In genomic region chr2:9926194-9926904, GRCm38 (mm10) we compare ENCODE assay signal across 13 mouse cellular contexts. TPM values are rescaled to one million over a fixed set of nuclear protein-coding genes. Genes with fewer than 3 reads are reported as not detected.
DNase-seq lines count a peak whose midpoint lies in the region; ATAC-seq and TF ChIP-seq lines count a peak whose summit lies in the region.
"Had no signal": no experiment of that assay in that cellular context is flagged by ENCODE, and none has a peak within 500 bp of the region (broad histone marks: within the 10 kb centered on the region; RNA-seq: fewer than 3 reads in every experiment).

No protein-coding gene starts in this region.

- H3K4me1 ChIP-seq in hindbrain, postnatal 0 days (ENCODE audit: insufficient read depth, low read length), result no peaks in the 10 kb centered on the region
- H3K4me1 ChIP-seq in hindbrain, embryonic 10.5 days (replicated peaks), result peaks cover 10% of the 10 kb centered on the region; the same call in 1 of the 2 replicates
- H3K4me1 ChIP-seq in embryonic facial prominence, embryonic 14.5 days (ENCODE audit: control insufficient read depth, insufficient read depth, low read length), result no peaks in the 10 kb centered on the region
- H3K4me1 ChIP-seq in liver, embryonic 15.5 days (replicated peaks), result no peaks in the 10 kb centered on the region
- H3K4me1 ChIP-seq: limb, embryonic 15.5 days had no signal

- peak; percentile 10 for DNase-seq in hindbrain, postnatal 0 days (ENCODE audit: low spot score)
- DNase-seq in hindbrain, embryonic 10.5 days (ENCODE audit: low spot score), result no peak
- DNase-seq in CD4-positive, CD25-positive, alpha-beta regulatory T cell, adult 2 months (ENCODE audit: low read depth, low spot score), result peak; percentile 38
- DNase-seq in embryonic facial prominence, embryonic 14.5 days (ENCODE audit: low spot score), result peak; percentile 56
- DNase-seq in frontal cortex, postnatal 25 days (ENCODE audit: low spot score in 2 of 2), result no peak
- DNase-seq in gastrocnemius, postnatal 25 days, result no peak
- DNase-seq: heart, adult 2 months had no signal

- no peak overlapping the region for H3K9ac ChIP-seq in hindbrain, postnatal 0 days (replicated peaks; ENCODE audit: low read length)
- H3K9ac ChIP-seq in embryonic facial prominence, embryonic 14.5 days (ENCODE audit: low read depth, low read length), result no peak overlapping the region
- no peak overlapping the region for H3K9ac ChIP-seq in liver, embryonic 15.5 days
- H3K9ac ChIP-seq: limb, embryonic 15.5 days had no signal

- WGBS in hindbrain, postnatal 0 days, result 47% methylated on average over 7 of the region's 7 CpGs
- 56% methylated on average over 7 of the region's 7 CpGs for WGBS in hindbrain, embryonic 10.5 days
- WGBS in embryonic facial prominence, embryonic 14.5 days, result 49% methylated on average over 7 of the region's 7 CpGs
- 30% methylated on average over 7 of the region's 7 CpGs for WGBS in liver, embryonic 15.5 days (ENCODE audit: insufficient replicate concordance)

- no peak for ATAC-seq in hindbrain, postnatal 0 days
- ATAC-seq in embryonic facial prominence, embryonic 14.5 days (ENCODE audit: low read depth), result peak; percentile 15; the same call in 1 of the 2 replicates
- peak; percentile 65 for ATAC-seq in liver, embryonic 15.5 days (ENCODE audit: insufficient read depth)
- ATAC-seq in erythroblast, adult 5-6 weeks (replicated peaks; ENCODE audit: low FRiP score, poor library complexity, severe bottlenecking), result no peak

- H3K27ac ChIP-seq in hindbrain, postnatal 0 days, result no peak overlapping the region
- H3K27ac ChIP-seq in hindbrain, embryonic 10.5 days, result no peak overlapping the region
- H3K27ac ChIP-seq in embryonic facial prominence, embryonic 14.5 days (replicated peaks; ENCODE audit: low read depth, low read length), result no peak overlapping the region
- H3K27ac ChIP-seq in liver, embryonic 15.5 days (replicated peaks), result peak overlapping the region; percentile 48; the same call in 1 of the 2 replicates
- H3K27ac ChIP-seq: heart, adult 2 months; limb, embryonic 15.5 days had no signal

- no peaks in the 10 kb centered on the region for H3K36me3 ChIP-seq in hindbrain, postnatal 0 days (ENCODE audit: insufficient read depth, low read length)
- H3K36me3 ChIP-seq in hindbrain, embryonic 10.5 days, result peaks cover 25% of the 10 kb centered on the region
- H3K36me3 ChIP-seq in embryonic facial prominence, embryonic 14.5 days (ENCODE audit: control insufficient read depth, insufficient read depth, low read length), result no peaks in the 10 kb centered on the region
- H3K36me3 ChIP-seq in liver, embryonic 15.5 days (replicated peaks), result 0 out of 2 replicates have a peak, but pooled peaks cover 3% of the 10 kb centered on the region
- H3K36me3 ChIP-seq: limb, embryonic 15.5 days had no signal

- no peak overlapping the region for H3K4me2 ChIP-seq in hindbrain, postnatal 0 days (ENCODE audit: low read depth, low read length)
- no peak overlapping the region for H3K4me2 ChIP-seq in embryonic facial prominence, embryonic 14.5 days (ENCODE audit: low read depth, low read length)
- peak overlapping the region; percentile 38; the same call in 1 of the 2 replicates for H3K4me2 ChIP-seq in liver, embryonic 15.5 days
- H3K4me2 ChIP-seq: limb, embryonic 15.5 days had no signal

- no peaks in the 10 kb centered on the region for H3K9me3 ChIP-seq in hindbrain, postnatal 0 days (ENCODE audit: low read length)
- no peaks in the 10 kb centered on the region for H3K9me3 ChIP-seq in hindbrain, embryonic 10.5 days
- H3K9me3 ChIP-seq in embryonic facial prominence, embryonic 14.5 days (ENCODE audit: control insufficient read depth, low read length), result no peaks in the 10 kb centered on the region
- H3K9me3 ChIP-seq in liver, embryonic 15.5 days (replicated peaks), result no peaks in the 10 kb centered on the region
- H3K9me3 ChIP-seq: limb, embryonic 15.5 days had no signal

- no peak for TF ChIP-seq CTCF in hindbrain, postnatal 0 days (IDR thresholded peaks at IDR 0.05; ENCODE audit: low read depth)

- no peak overlapping the region for H3K4me3 ChIP-seq in hindbrain, postnatal 0 days (ENCODE audit: low read length)
- H3K4me3 ChIP-seq in hindbrain, embryonic 10.5 days, result no peak overlapping the region
- H3K4me3 ChIP-seq in embryonic facial prominence, embryonic 14.5 days (ENCODE audit: low read depth, low read length), result no peak overlapping the region
- no peak overlapping the region for H3K4me3 ChIP-seq in liver, embryonic 15.5 days (replicated peaks)
- H3K4me3 ChIP-seq: heart, adult 2 months; limb, embryonic 15.5 days had no signal

- H3K27me3 ChIP-seq in hindbrain, postnatal 0 days (ENCODE audit: insufficient read depth, low read length), result no peaks in the 10 kb centered on the region
- H3K27me3 ChIP-seq in hindbrain, embryonic 10.5 days (ENCODE audit: insufficient read depth, poor library complexity, severe bottlenecking), result no peaks in the 10 kb centered on the region
- no peaks in the 10 kb centered on the region for H3K27me3 ChIP-seq in embryonic facial prominence, embryonic 14.5 days (replicated peaks; ENCODE audit: control insufficient read depth, insufficient read depth, low read length)
- no peaks in the 10 kb centered on the region for H3K27me3 ChIP-seq in liver, embryonic 15.5 days
- H3K27me3 ChIP-seq: limb, embryonic 15.5 days had no signal

RNA-seq across cellular contexts. Expression of gene Gata3, which starts 36.5 kb away (rescaled TPM):
- 2.3 and 3.5 TPM in 2 replicates for total RNA-seq in hindbrain, postnatal 0 days (2014; rRNA removed)
- polyA plus RNA-seq in hindbrain, postnatal 0 days (2015; fragmentation: Nextera tagmentation; extraction: Ambion mirVana), result 17.6 and 20.5 TPM in 2 replicates
- 14.2 and 16.8 TPM in 2 replicates for polyA plus RNA-seq in hindbrain, embryonic 10.5 days (2016; fragmentation: Nextera tagmentation; extraction: Ambion mirVana)
- 15.7 and 23.1 TPM in 2 replicates for polyA plus RNA-seq in embryonic facial prominence, embryonic 14.5 days (2014; fragmentation: Nextera tagmentation; extraction: Ambion mirVana)
- polyA plus RNA-seq in liver, embryonic 15.5 days (2015; fragmentation: Nextera tagmentation; extraction: Ambion mirVana), result 1.1 TPM in 2 replicates
- total RNA-seq in erythroblast, adult 5-6 weeks (2015; ENCODE audit: low replicate concordance), result 0.42 and 1.5 TPM in 2 replicates
- 0.56 and 1.4 TPM in 2 replicates for total RNA-seq in erythroblast, adult 5-6 weeks (2017; ENCODE audit: low replicate concordance)
- under 1 TPM; 0.43 to 0.54 TPM for total RNA-seq in gastrocnemius, postnatal 25 days (2021)

RNA-seq across cellular contexts. Expression of gene 9230102O04Rik, which starts 37.0 kb away (rescaled TPM):
- 1.5 TPM in 1 of 2 replicates, not detected in the other for total RNA-seq in hindbrain, postnatal 0 days (2014; rRNA removed)
- polyA plus RNA-seq in hindbrain, postnatal 0 days (2015; fragmentation: Nextera tagmentation; extraction: Ambion mirVana), result 0.76 and 1.0 TPM in 2 replicates
- 0.54 TPM in 1 of 2 replicates, not detected in the other for polyA plus RNA-seq in hindbrain, embryonic 10.5 days (2016; fragmentation: Nextera tagmentation; extraction: Ambion mirVana)
- 0.97 TPM in 1 of 2 replicates, not detected in the other for polyA plus RNA-seq in embryonic facial prominence, embryonic 14.5 days (2014; fragmentation: Nextera tagmentation; extraction: Ambion mirVana)
- polyA plus RNA-seq in liver, embryonic 15.5 days (2015; fragmentation: Nextera tagmentation; extraction: Ambion mirVana), result not detected in 2 replicates
- not detected in 2 replicates for total RNA-seq in erythroblast, adult 5-6 weeks (2015; ENCODE audit: low replicate concordance)
- total RNA-seq in erythroblast, adult 5-6 weeks (2017; ENCODE audit: low replicate concordance), result not detected in 2 replicates
- not detected for total RNA-seq in gastrocnemius, postnatal 25 days (2021)
- total RNA-seq: heart, adult 2 months had no signal
- polyA plus RNA-seq: cortical plate, adult 2 months; heart, adult 2 months; intestine, embryonic 14.5 days; limb, embryonic 15.5 days; neural tube, embryonic 11.5 days had no signal

RNA-seq across cellular contexts. Expression of gene 4930412O13Rik, which starts 45.3 kb away (rescaled TPM):
- total RNA-seq in hindbrain, postnatal 0 days (2014; rRNA removed), result not detected in 2 replicates
- polyA plus RNA-seq in hindbrain, postnatal 0 days (2015; fragmentation: Nextera tagmentation; extraction: Ambion mirVana), result 0.57 and 0.75 TPM in 2 replicates
- polyA plus RNA-seq in hindbrain, embryonic 10.5 days (2016; fragmentation: Nextera tagmentation; extraction: Ambion mirVana), result 0.75 and 1.0 TPM in 2 replicates
- polyA plus RNA-seq in embryonic facial prominence, embryonic 14.5 days (2014; fragmentation: Nextera tagmentation; extraction: Ambion mirVana), result 0.29 and 0.34 TPM in 2 replicates
- 0.14 TPM in 1 of 2 replicates, not detected in the other for polyA plus RNA-seq in liver, embryonic 15.5 days (2015; fragmentation: Nextera tagmentation; extraction: Ambion mirVana)
- total RNA-seq in erythroblast, adult 5-6 weeks (2015; ENCODE audit: low replicate concordance), result not detected in 2 replicates
- total RNA-seq in erythroblast, adult 5-6 weeks (2017; ENCODE audit: low replicate concordance), result not detected in 2 replicates
- not detected for total RNA-seq in gastrocnemius, postnatal 25 days (2021)
- total RNA-seq: heart, adult 2 months had no signal
- polyA plus RNA-seq: cortical plate, adult 2 months; heart, adult 2 months; intestine, embryonic 14.5 days; limb, embryonic 15.5 days; neural tube, embryonic 11.5 days had no signal

Comparison
In these comparisons a context has a peak if more than half of its experiments do, and no peak if none do; other contexts are left out.
1. DNase-seq: peak in hindbrain, postnatal 0 days (single experiment), CD4-positive, CD25-positive, alpha-beta regulatory T cell, adult 2 months (single experiment) and embryonic facial prominence, embryonic 14.5 days (single experiment); none in hindbrain, embryonic 10.5 days (single experiment), frontal cortex, postnatal 25 days (0 of 2) and gastrocnemius, postnatal 25 days (single experiment).
2. ATAC-seq: peak in embryonic facial prominence, embryonic 14.5 days (single experiment) and liver, embryonic 15.5 days (single experiment); none in hindbrain, postnatal 0 days (single experiment) and erythroblast, adult 5-6 weeks (single experiment).